Mouse (Mus musculus) hindbrain, postnatal 0 days (tissue): ENCODE results near the gene Ephx4. TPM values are rescaled to one million over a fixed set of nuclear protein-coding genes. Genes with fewer than 3 reads are reported as not detected.
A peak's percentile ranks its signal among the peaks of the same experiment; 100 is the strongest.

Source experiments
- ATAC-seq: fragments of 200-750 bp; cut with Nextera tagmentation; 2 replicates; pipeline ENCODE4 v1.8.0; 2017; ENCODE audit warnings: mild to moderate bottlenecking, moderate TSS enrichment, moderate library complexity
- DNase-seq: peaks from one replicate; pipeline ENCODE4 v3.0.0-alpha.2; 2015; ENCODE audit warnings: low spot score
- H3K27ac ChIP-seq: fragments of 300-500 bp; sonication (generic); 2 replicates; pipeline ENCODE4 v1.5.1; 2014; ENCODE audit warnings: mild to moderate bottlenecking
- H3K27me3 ChIP-seq: fragments of 300-500 bp; sonication (generic); 2 replicates; pipeline ENCODE4 v1.6.1; 2014; ENCODE audit warnings: low read length, mixed read lengths; ENCODE audit not compliant: insufficient read depth
- H3K36me3 ChIP-seq: fragments of 300-500 bp; sonication (generic); 2 replicates; pipeline ENCODE4 v1.6.1; 2014; ENCODE audit warnings: low read length, mixed read lengths; ENCODE audit not compliant: insufficient read depth
- H3K4me1 ChIP-seq: fragments of 300-500 bp; sonication (generic); 2 replicates; pipeline ENCODE4 v1.6.1; 2014; ENCODE audit warnings: antibody characterized with exemption, low read length, mixed read lengths; ENCODE audit not compliant: insufficient read depth
- H3K4me2 ChIP-seq: fragments of 300-500 bp; sonication (generic); 2 replicates; pipeline ENCODE4 v1.6.1; 2014; ENCODE audit warnings: low read depth, mild to moderate bottlenecking, low read length, moderate library complexity, mixed read lengths
- H3K4me3 ChIP-seq: fragments of 300-500 bp; sonication (generic); 2 replicates; pipeline ENCODE4 v1.5.1; 2014; ENCODE audit warnings: low read length
- H3K9ac ChIP-seq: fragments of 300-500 bp; sonication (generic); replicated peaks from 2 replicates; pipeline ENCODE4 v1.6.1; 2014; ENCODE audit warnings: mild to moderate bottlenecking, low read length, moderate library complexity, mixed read lengths
- H3K9me3 ChIP-seq: fragments of 300-500 bp; sonication (generic); 2 replicates; pipeline ENCODE4 v1.6.1; 2016; ENCODE audit warnings: low read length, mixed read lengths
- CTCF ChIP-seq: IDR thresholded peaks from 2 replicates; pipeline ENCODE4 v1.5.1; 2016; ENCODE audit warnings: antibody characterized with exemption, control low read depth, low read depth
- WGBS: fragments of 180-500 bp; shearing (Covaris S2); extraction: QIAGEN DNeasy Blood & Tissue Kit; methylation state at CpG from one replicate; pipeline ENCODE4 v1.1.7; 2014; 5-methylcytosine and 5-hydroxymethylcytosine counted together
- polyA plus RNA-seq: library from polyadenylated mRNA; unstranded; fragments of >200 nt; fragmentation: Nextera tagmentation; extraction: Ambion mirVana; gene quantifications from 2 replicates; pipeline ENCODE4 v1.2.1, GENCODE M21; 2015
- total RNA-seq: library from RNA; depleted of rRNA; stranded (reverse); fragments of >200 nt; gene quantifications from 2 replicates; pipeline ENCODE4 v1.2.3, GENCODE M21; 2014

The Ephx4 gene
- total and polyA plus RNA-seq, 2 experiments from 2014 or later: 1.8 to 5.5 TPM

- TF ChIP-seq CTCF: no peak
- H3K27me3 ChIP-seq: no peaks in the 10 kb centered on the region; the same call in 1 of the 2 replicates
- no peaks in the 10 kb centered on the region for H3K4me1 ChIP-seq
- H3K4me2 ChIP-seq: peak overlapping the region; percentile 98
- 19% methylated on average over 12 of the region's 12 CpGs for WGBS
- no peak overlapping the region for H3K27ac ChIP-seq
- H3K36me3 ChIP-seq: no peaks in the 10 kb centered on the region
- peak; percentile 3 for DNase-seq
- H3K9me3 ChIP-seq: no peaks in the 10 kb centered on the region
- peak overlapping the region; percentile 58 for H3K9ac ChIP-seq
- ATAC-seq: no peak
- H3K4me3 ChIP-seq: peak overlapping the region; percentile 71
Measured at GRCm38 (mm10) chr5:107403947-107404684, 1.6 kb downstream of the Ephx4 start.

DNA sequence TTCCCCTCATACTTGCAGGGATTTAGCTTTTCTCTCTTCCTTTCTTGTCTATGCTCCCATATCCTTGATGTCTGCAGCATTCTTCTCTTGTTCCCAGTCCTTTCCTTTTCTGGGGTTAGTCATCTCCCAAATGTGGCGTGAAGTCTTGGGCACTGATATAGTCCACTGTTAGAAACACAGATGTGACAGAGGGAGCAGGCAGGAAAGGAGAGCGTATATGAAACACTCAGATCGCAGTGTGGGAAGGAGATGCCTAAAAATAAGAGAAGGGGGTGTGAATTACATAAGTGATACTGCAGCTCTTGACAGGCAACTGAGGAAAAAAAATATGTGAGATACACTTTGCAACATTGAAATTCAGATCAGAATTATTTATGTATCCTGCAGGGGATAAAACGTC is 2.8 kb downstream of the Ephx4 start:
- Histone ChIP-seq H3K27me3 (no peaks in the 10 kb centered on the region; the same call in 1 of the 2 replicates), H3K4me3 (no peak overlapping the region), H3K36me3 (no peaks in the 10 kb centered on the region), H3K9me3 (no peaks in the 10 kb centered on the region), H3K27ac (no peak overlapping the region), H3K9ac (no peak overlapping the region), H3K4me2 (no peak overlapping the region), H3K4me1 (no peaks in the 10 kb centered on the region)
- no peak for TF ChIP-seq CTCF
- DNase-seq (no peak), ATAC-seq (no peak)
- WGBS: 87% methylated on average over 4 of the region's 4 CpGs

DNA sequence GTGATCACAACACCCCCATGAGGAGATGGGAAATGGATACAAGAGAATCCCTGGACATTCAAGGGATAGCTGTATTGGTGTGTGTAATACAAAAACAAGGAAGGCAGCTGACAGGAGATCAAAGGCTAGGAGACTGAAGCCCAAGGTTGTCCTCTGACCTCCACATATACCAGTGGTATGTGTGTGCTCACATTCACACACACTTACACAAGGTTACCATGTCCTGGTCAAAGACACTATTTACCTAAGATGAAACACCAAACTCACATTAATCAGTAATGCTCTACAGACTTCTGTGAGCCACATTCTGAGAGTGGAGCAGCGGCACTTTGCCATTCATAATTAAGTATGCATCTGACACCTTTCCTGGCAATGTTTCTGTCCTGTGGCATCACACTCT is 7.8 kb downstream of the Ephx4 start:
- Histone ChIP-seq H3K36me3 (no peaks in the 10 kb centered on the region), H3K9ac (no peak overlapping the region), H3K4me3 (no peak overlapping the region), H3K4me2 (no peak overlapping the region), H3K4me1 (no peaks in the 10 kb centered on the region), H3K9me3 (no peaks in the 10 kb centered on the region), H3K27ac (no peak overlapping the region), H3K27me3 (no peaks in the 10 kb centered on the region)
- ATAC-seq (no peak), DNase-seq (no peak)
- TF ChIP-seq CTCF: no peak
- WGBS: 85% methylated on average over 1 of the region's 1 CpGs

DNA sequence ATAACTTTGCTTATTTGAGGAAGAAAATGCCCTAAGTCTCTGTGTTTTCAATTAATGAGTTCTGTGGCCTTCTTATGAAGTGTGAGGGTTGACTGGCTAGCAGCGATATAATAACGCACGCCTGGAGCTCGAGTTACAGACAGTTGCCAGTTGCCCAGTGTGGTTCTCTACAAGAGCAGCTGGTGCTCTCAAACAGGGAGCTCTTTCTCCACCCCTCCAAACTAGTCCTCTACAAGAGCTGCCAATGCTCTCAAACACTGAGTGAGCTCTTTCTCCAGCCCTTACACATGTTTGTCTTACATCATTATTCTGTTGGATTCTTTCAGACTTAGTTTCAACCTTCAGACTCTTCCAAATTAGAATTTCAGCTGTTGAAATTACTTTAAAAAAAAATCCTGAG is 8.8 kb downstream of the Ephx4 start:
- no peak overlapping the region for H3K4me3 ChIP-seq
- H3K4me2 ChIP-seq: no peak overlapping the region
- no peak overlapping the region for H3K9ac ChIP-seq
- peak; percentile 19 for DNase-seq
- H3K27ac ChIP-seq: no peak overlapping the region
- no peaks in the 10 kb centered on the region for H3K27me3 ChIP-seq
- 46% methylated on average over 4 of the region's 4 CpGs for WGBS
- ATAC-seq: no peak
- H3K4me1 ChIP-seq: no peaks in the 10 kb centered on the region
- no peaks in the 10 kb centered on the region for H3K36me3 ChIP-seq
- no peak for TF ChIP-seq CTCF
- H3K9me3 ChIP-seq: no peaks in the 10 kb centered on the region

- no peak overlapping the region for H3K4me3 ChIP-seq
- ATAC-seq: no peak
- H3K9me3 ChIP-seq: no peaks in the 10 kb centered on the region
- no peak overlapping the region for H3K27ac ChIP-seq
- H3K9ac ChIP-seq: no peak overlapping the region
- no peaks in the 10 kb centered on the region for H3K4me1 ChIP-seq
- WGBS: 89% methylated on average over 2 of the region's 2 CpGs
- H3K4me2 ChIP-seq: no peak overlapping the region
- DNase-seq: no peak
- H3K36me3 ChIP-seq: no peaks in the 10 kb centered on the region
- TF ChIP-seq CTCF: no peak
- no peaks in the 10 kb centered on the region for H3K27me3 ChIP-seq
Measured at GRCm38 (mm10) chr5:107412285-107412684, 9.7 kb downstream of the Ephx4 start.

GRCm38 (mm10) chr5:107415098-107415497 is 12.6 kb downstream of the Ephx4 start:
- no peaks in the 10 kb centered on the region for H3K4me1 ChIP-seq
- no peaks in the 10 kb centered on the region for H3K27me3 ChIP-seq
- DNase-seq (no peak), ATAC-seq (no peak)
- H3K4me2 ChIP-seq: no peak overlapping the region
- TF ChIP-seq CTCF: no peak
- no peaks in the 10 kb centered on the region for H3K36me3 ChIP-seq
- no peaks in the 10 kb centered on the region for H3K9me3 ChIP-seq
- WGBS: 88% methylated on average over 2 of the region's 2 CpGs
- H3K4me3 ChIP-seq: no peak overlapping the region
- H3K27ac ChIP-seq: no peak overlapping the region
- no peak overlapping the region for H3K9ac ChIP-seq

DNA sequence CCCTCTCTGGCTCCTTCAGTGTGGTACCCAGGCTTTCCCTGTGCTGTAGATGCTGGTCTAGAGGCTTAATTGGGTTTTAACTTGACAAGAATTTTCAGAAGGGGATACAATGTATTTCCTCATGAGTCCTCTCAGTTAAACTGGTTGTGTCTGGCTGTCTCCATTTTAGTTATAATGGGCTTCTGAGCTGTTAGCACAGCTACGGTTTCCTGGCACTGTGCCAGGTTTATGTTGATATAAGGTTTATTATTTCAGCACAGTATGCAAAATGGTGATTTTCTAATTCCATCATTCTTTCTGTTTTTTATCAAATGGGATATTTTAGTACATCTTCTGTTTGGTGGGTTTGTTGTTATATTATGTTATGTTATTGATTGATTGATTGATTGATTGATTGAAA is 19.1 kb downstream of the Ephx4 start:
- WGBS: 28% methylated on average over 1 of the region's 1 CpGs
- no peaks in the 10 kb centered on the region for H3K9me3 ChIP-seq
- no peak overlapping the region for H3K4me2 ChIP-seq
- H3K4me1 ChIP-seq: no peaks in the 10 kb centered on the region
- H3K9ac ChIP-seq: no peak overlapping the region
- no peak for ATAC-seq
- H3K4me3 ChIP-seq: no peak overlapping the region
- H3K36me3 ChIP-seq: no peaks in the 10 kb centered on the region
- no peak for TF ChIP-seq CTCF
- no peaks in the 10 kb centered on the region for H3K27me3 ChIP-seq
- no peak overlapping the region for H3K27ac ChIP-seq
- no peak for DNase-seq
